Mouse (Mus musculus) forebrain, embryonic 14.5 days (tissue): Measurements from ENCODE around the gene Satb2. TPM values are rescaled to one million over a fixed set of nuclear protein-coding genes. Genes with fewer than 3 reads are reported as not detected.

ENCODE experiments used
- ATAC-seq: fragments of 200-750 bp; cut with Nextera tagmentation; 2 replicates; pipeline ENCODE4 v1.8.0; 2017; ENCODE audit warnings: mild to moderate bottlenecking, moderate library complexity
- DNase-seq: peaks from one replicate; pipeline ENCODE4 v3.0.0-alpha.2; 2015; ENCODE audit warnings: low spot score
- H3K27ac ChIP-seq: fragments of 300-500 bp; sonication (generic); 2 replicates; pipeline ENCODE4 v1.5.1; 2014; ENCODE audit warnings: low read depth, mild to moderate bottlenecking, control low read depth, low read length, moderate library complexity
- H3K27me3 ChIP-seq: fragments of 300-500 bp; sonication (generic); replicated peaks from 2 replicates; pipeline ENCODE4 v1.6.1; 2014; ENCODE audit warnings: low read length, control low read depth, mixed read lengths; ENCODE audit not compliant: control insufficient read depth, insufficient read depth
- H3K36me3 ChIP-seq: fragments of 300-500 bp; sonication (generic); 2 replicates; pipeline ENCODE4 v1.6.1; 2014; ENCODE audit warnings: low read length, control low read depth; ENCODE audit not compliant: control insufficient read depth, insufficient read depth
- H3K4me1 ChIP-seq: fragments of 300-500 bp; sonication (generic); 2 replicates; pipeline ENCODE4 v1.6.1; 2014; ENCODE audit warnings: antibody characterized with exemption, low read length, control low read depth; ENCODE audit not compliant: control insufficient read depth, insufficient read depth
- H3K4me2 ChIP-seq: fragments of 300-500 bp; sonication (generic); 2 replicates; pipeline ENCODE4 v1.6.1; 2014; ENCODE audit warnings: mild to moderate bottlenecking, control low read depth, low read length
- H3K4me3 ChIP-seq: fragments of 300-500 bp; sonication (generic); 2 replicates; pipeline ENCODE4 v1.5.1; 2014; ENCODE audit warnings: low read depth, low read length, control low read depth
- H3K9ac ChIP-seq: fragments of 300-500 bp; sonication (generic); 2 replicates; pipeline ENCODE4 v1.6.1; 2014; ENCODE audit warnings: mild to moderate bottlenecking, low read length, control low read depth, moderate library complexity
- H3K9me3 ChIP-seq: fragments of 300-500 bp; sonication (generic); replicated peaks from 2 replicates; pipeline ENCODE4 v1.6.1; 2016; ENCODE audit warnings: low read length, control low read depth, mixed read lengths; ENCODE audit not compliant: control insufficient read depth
- WGBS: fragments of 180-500 bp; shearing (Covaris S2); extraction: QIAGEN DNeasy Blood & Tissue Kit; methylation state at CpG from one replicate; pipeline ENCODE4 v1.1.7; 2014; 5-methylcytosine and 5-hydroxymethylcytosine counted together
- polyA plus RNA-seq: library from polyadenylated mRNA; unstranded; fragments of >200 nt; fragmentation: Nextera tagmentation; extraction: Ambion mirVana; gene quantifications from 2 replicates; pipeline ENCODE4 v1.2.1, GENCODE M21; 2014

Gene Satb2
- polyA plus RNA-seq, 1 experiment from 2014 or later, result 20.1 TPM

- H3K9me3 ChIP-seq, result no peaks in the 10 kb centered on the region
Measured at GRCm38 (mm10) chr1:56930096-56930495, 48.4 kb downstream of the Satb2 start.

GRCm38 (mm10) chr1:56928731-56929130 is 49.7 kb downstream of the Satb2 start:
- DNase-seq, result peak; percentile 87
- Histone ChIP-seq H3K27ac (peak overlapping the region; percentile 65; the same call in 1 of the 2 replicates), H3K36me3 (no peaks in the 10 kb centered on the region), H3K9me3 (no peaks in the 10 kb centered on the region), H3K4me1 (peaks cover 5% of the 10 kb centered on the region), H3K4me3 (no peak overlapping the region), H3K4me2 (no peak overlapping the region), H3K9ac (no peak overlapping the region), H3K27me3 (no peaks in the 10 kb centered on the region)
- 51% methylated on average over 9 of the region's 9 CpGs for WGBS
- peak; percentile 94 for ATAC-seq

More at GRCm38 (mm10) chr1:56930096-56930495, 48.4 kb downstream of the Satb2 start:
- 76% methylated on average over 4 of the region's 4 CpGs for WGBS
- DNase-seq (no peak), ATAC-seq (no peak)
- no peak overlapping the region for H3K4me3 ChIP-seq
- H3K4me1 ChIP-seq, result peaks cover 5% of the 10 kb centered on the region
- H3K27me3 ChIP-seq, result no peaks in the 10 kb centered on the region
- no peaks in the 10 kb centered on the region for H3K36me3 ChIP-seq
- no peak overlapping the region for H3K27ac ChIP-seq
- H3K9ac ChIP-seq, result no peak overlapping the region
- no peak overlapping the region for H3K4me2 ChIP-seq

- no peaks in the 10 kb centered on the region for H3K27me3 ChIP-seq
- peak overlapping the region; percentile 13; the same call in 1 of the 2 replicates for H3K9ac ChIP-seq
- no peak overlapping the region for H3K4me2 ChIP-seq
- H3K4me3 ChIP-seq, result no peak overlapping the region
- H3K4me1 ChIP-seq, result no peaks in the 10 kb centered on the region
- H3K9me3 ChIP-seq, result no peaks in the 10 kb centered on the region
- WGBS, result 71% methylated on average over 8 of the region's 8 CpGs
- peak; percentile 63 for DNase-seq
- no peaks in the 10 kb centered on the region for H3K36me3 ChIP-seq
- peak overlapping the region; percentile 68 for H3K27ac ChIP-seq
- ATAC-seq, result peak; percentile 72; the same call in 1 of the 2 replicates
Measured at GRCm38 (mm10) chr1:56920472-56920871, 58.0 kb downstream of the Satb2 start.

- DNase-seq (no peak), ATAC-seq (no peak)
- H3K4me1 ChIP-seq, result no peaks in the 10 kb centered on the region
- H3K27ac ChIP-seq, result no peak overlapping the region
- H3K36me3 ChIP-seq, result no peaks in the 10 kb centered on the region
- no peaks in the 10 kb centered on the region for H3K9me3 ChIP-seq
- H3K4me3 ChIP-seq, result no peak overlapping the region
- no peak overlapping the region for H3K9ac ChIP-seq
- 86% methylated on average over 6 of the region's 6 CpGs for WGBS
- no peak overlapping the region for H3K4me2 ChIP-seq
- H3K27me3 ChIP-seq, result no peaks in the 10 kb centered on the region
Measured at GRCm38 (mm10) chr1:56914279-56914678, 64.2 kb downstream of the Satb2 start.

- no peak overlapping the region for H3K4me3 ChIP-seq
- no peak overlapping the region for H3K9ac ChIP-seq
- ATAC-seq (no peak), DNase-seq (no peak)
- H3K4me1 ChIP-seq, result no peaks in the 10 kb centered on the region; the same call in 1 of the 2 replicates
- 87% methylated on average over 3 of the region's 3 CpGs for WGBS
- no peak overlapping the region for H3K4me2 ChIP-seq
- no peaks in the 10 kb centered on the region for H3K9me3 ChIP-seq
- H3K27me3 ChIP-seq, result no peaks in the 10 kb centered on the region
- peaks cover 10% of the 10 kb centered on the region; the same call in 1 of the 2 replicates for H3K36me3 ChIP-seq
- no peak overlapping the region for H3K27ac ChIP-seq
Measured at GRCm38 (mm10) chr1:56900706-56901287, 77.7 kb downstream of the Satb2 start.

GRCm38 (mm10) chr1:56900187-56900586 is 78.3 kb downstream of the Satb2 start:
- H3K9me3 ChIP-seq, result no peaks in the 10 kb centered on the region
- peak; percentile 70; the same call in 1 of the 2 replicates for ATAC-seq

GRCm38 (mm10) chr1:56898606-56899396 is 79.6 kb downstream of the Satb2 start:
- Histone ChIP-seq H3K9ac (no peak overlapping the region), H3K27me3 (no peaks in the 10 kb centered on the region), H3K4me1 (no peaks in the 10 kb centered on the region; the same call in 1 of the 2 replicates), H3K9me3 (no peaks in the 10 kb centered on the region), H3K4me2 (no peak overlapping the region), H3K27ac (peak overlapping the region; percentile 9; the same call in 1 of the 2 replicates), H3K4me3 (no peak overlapping the region), H3K36me3 (peaks cover 10% of the 10 kb centered on the region; the same call in 1 of the 2 replicates)
- ATAC-seq (peak; percentile 74; the same call in 1 of the 2 replicates), DNase-seq (peak; percentile 52)
- WGBS, result 66% methylated on average over 13 of the region's 13 CpGs

More at GRCm38 (mm10) chr1:56900187-56900586, 78.3 kb downstream of the Satb2 start:
- Histone ChIP-seq H3K9ac (no peak overlapping the region), H3K4me3 (no peak overlapping the region), H3K36me3 (peaks cover 10% of the 10 kb centered on the region; the same call in 1 of the 2 replicates), H3K27me3 (no peaks in the 10 kb centered on the region), H3K27ac (no peak overlapping the region), H3K4me2 (no peak overlapping the region), H3K4me1 (no peaks in the 10 kb centered on the region; the same call in 1 of the 2 replicates)
- peak; percentile 77 for DNase-seq
- WGBS, result 65% methylated on average over 9 of the region's 9 CpGs

GRCm38 (mm10) chr1:56897492-56898180 is 80.8 kb downstream of the Satb2 start:
- H3K4me1 ChIP-seq, result no peaks in the 10 kb centered on the region; the same call in 1 of the 2 replicates
- 93% methylated on average over 8 of the region's 8 CpGs for WGBS

More at GRCm38 (mm10) chr1:56897492-56898180, 80.8 kb downstream of the Satb2 start:
- DNase-seq (no peak), ATAC-seq (no peak)
- no peak overlapping the region for H3K4me2 ChIP-seq
- peaks cover 10% of the 10 kb centered on the region; the same call in 1 of the 2 replicates for H3K36me3 ChIP-seq
- no peaks in the 10 kb centered on the region for H3K9me3 ChIP-seq
- no peak overlapping the region for H3K27ac ChIP-seq
- no peak overlapping the region for H3K9ac ChIP-seq
- no peaks in the 10 kb centered on the region for H3K27me3 ChIP-seq
- H3K4me3 ChIP-seq, result no peak overlapping the region
